Mouse (Mus musculus): Measurements from ENCODE around the gene Exosc7. TPM values are rescaled to one million over a fixed set of nuclear protein-coding genes. Genes with fewer than 3 reads are reported as not detected.

Gene Exosc7
- polyA plus RNA-seq, 1 experiment = 40.4 TPM

- Histone ChIP-seq H3K27me3 (ENCODE audit: control insufficient read depth, insufficient read depth, low read length) (no peaks in the 10 kb centered on the region), H3K4me3 (ENCODE audit: control insufficient read depth, insufficient read depth, low read length) (no peak overlapping the region), H3K4me1 (replicated peaks; ENCODE audit: control insufficient read depth, insufficient read depth, low read length) (no peaks in the 10 kb centered on the region), H3K27ac (ENCODE audit: control insufficient read depth, insufficient read depth, low read length) (no peak overlapping the region), H3K36me3 (ENCODE audit: control insufficient read depth, insufficient read depth, low read length) (peaks cover 36% of the 10 kb centered on the region)
- DNase-seq = no peak
- 97% methylated on average over 6 of the region's 6 CpGs for WGBS
- TF ChIP-seq POLR2A (IDR thresholded peaks at IDR 0.05; ENCODE audit: control insufficient read depth, extremely low read depth, insufficient read depth, low read length, poor library complexity) (no peak), CTCF (IDR thresholded peaks at IDR 0.05; ENCODE audit: borderline replicate concordance, control insufficient read depth, extremely low read depth, insufficient read depth, low read length, poor library complexity) (no peak)
These were observed 14.6 kb downstream of the Exosc7 start for GRCm38 (mm10) chr9:123127663-123128062.

GRCm38 (mm10) chr9:123132994-123133393, 20.0 kb downstream of the Exosc7 start:
- WGBS = 96% methylated on average over 3 of the region's 3 CpGs
- no peaks in the 10 kb centered on the region for H3K4me1 ChIP-seq (replicated peaks; ENCODE audit: control insufficient read depth, insufficient read depth, low read length)
- no peak overlapping the region for H3K27ac ChIP-seq (ENCODE audit: control insufficient read depth, insufficient read depth, low read length)
- DNase-seq = no peak
- H3K27me3 ChIP-seq (ENCODE audit: control insufficient read depth, insufficient read depth, low read length) = no peaks in the 10 kb centered on the region
- TF ChIP-seq CTCF (IDR thresholded peaks at IDR 0.05; ENCODE audit: borderline replicate concordance, control insufficient read depth, extremely low read depth, insufficient read depth, low read length, poor library complexity) (no peak), POLR2A (IDR thresholded peaks at IDR 0.05; ENCODE audit: control insufficient read depth, extremely low read depth, insufficient read depth, low read length, poor library complexity) (no peak)
- peaks cover 55% of the 10 kb centered on the region for H3K36me3 ChIP-seq (ENCODE audit: control insufficient read depth, insufficient read depth, low read length)
- H3K4me3 ChIP-seq (ENCODE audit: control insufficient read depth, insufficient read depth, low read length) = no peak overlapping the region

DNA sequence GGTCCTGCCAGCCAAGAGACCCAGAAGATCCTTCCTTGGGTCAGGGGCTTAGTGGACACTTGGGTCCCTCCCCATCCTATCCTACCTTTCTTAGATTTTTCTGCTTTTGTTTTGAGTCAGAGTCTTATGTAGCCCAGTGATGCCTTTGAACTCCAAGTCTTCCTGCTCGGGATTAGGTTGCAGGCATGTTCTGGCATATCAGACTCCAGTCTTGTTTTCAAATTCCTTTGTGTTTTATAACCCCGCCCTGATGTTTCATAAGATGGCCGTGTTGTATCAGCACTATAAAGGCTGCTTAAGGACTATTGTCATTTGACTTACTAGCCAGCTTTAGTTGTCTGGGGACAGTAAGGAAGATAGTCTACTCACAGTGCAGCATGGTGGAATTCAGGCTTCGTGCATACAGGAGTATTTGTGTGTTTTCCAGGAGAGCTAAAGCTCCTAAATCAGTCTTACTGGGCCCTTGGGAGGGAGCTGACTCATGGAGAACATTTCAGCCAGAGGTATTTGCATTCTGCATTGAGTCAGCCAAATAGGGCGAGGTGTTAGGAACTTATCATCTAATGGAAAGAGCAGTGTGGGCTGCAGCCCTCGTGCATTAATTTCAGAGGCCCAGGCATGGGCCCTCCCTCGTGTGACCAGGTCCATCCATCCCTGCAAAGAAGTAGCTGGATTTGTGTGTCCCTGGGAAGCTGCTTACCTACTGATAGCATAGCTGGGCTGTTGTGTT, 24.1 kb downstream of the Exosc7 start:
- Histone ChIP-seq H3K4me1 (replicated peaks; ENCODE audit: control insufficient read depth, insufficient read depth, low read length) (no peaks in the 10 kb centered on the region), H3K4me3 (ENCODE audit: control insufficient read depth, insufficient read depth, low read length) (no peak overlapping the region), H3K27me3 (ENCODE audit: control insufficient read depth, insufficient read depth, low read length) (no peaks in the 10 kb centered on the region), H3K27ac (ENCODE audit: control insufficient read depth, insufficient read depth, low read length) (no peak overlapping the region), H3K36me3 (ENCODE audit: control insufficient read depth, insufficient read depth, low read length) (peaks cover 29% of the 10 kb centered on the region)
- TF ChIP-seq POLR2A (IDR thresholded peaks at IDR 0.05; ENCODE audit: control insufficient read depth, extremely low read depth, insufficient read depth, low read length, poor library complexity) = no peak
- no peak for TF ChIP-seq CTCF (IDR thresholded peaks at IDR 0.05; ENCODE audit: borderline replicate concordance, control insufficient read depth, extremely low read depth, insufficient read depth, low read length, poor library complexity)
- 94% methylated on average over 7 of the region's 7 CpGs for WGBS
- no peak for DNase-seq

GRCm38 (mm10) chr9:123138891-123139474, 26.0 kb downstream of the Exosc7 start:
- H3K36me3 ChIP-seq (ENCODE audit: control insufficient read depth, insufficient read depth, low read length) = peaks cover 18% of the 10 kb centered on the region
- no peak for TF ChIP-seq POLR2A (IDR thresholded peaks at IDR 0.05; ENCODE audit: control insufficient read depth, extremely low read depth, insufficient read depth, low read length, poor library complexity)
- no peak for TF ChIP-seq CTCF (IDR thresholded peaks at IDR 0.05; ENCODE audit: borderline replicate concordance, control insufficient read depth, extremely low read depth, insufficient read depth, low read length, poor library complexity)

DNA sequence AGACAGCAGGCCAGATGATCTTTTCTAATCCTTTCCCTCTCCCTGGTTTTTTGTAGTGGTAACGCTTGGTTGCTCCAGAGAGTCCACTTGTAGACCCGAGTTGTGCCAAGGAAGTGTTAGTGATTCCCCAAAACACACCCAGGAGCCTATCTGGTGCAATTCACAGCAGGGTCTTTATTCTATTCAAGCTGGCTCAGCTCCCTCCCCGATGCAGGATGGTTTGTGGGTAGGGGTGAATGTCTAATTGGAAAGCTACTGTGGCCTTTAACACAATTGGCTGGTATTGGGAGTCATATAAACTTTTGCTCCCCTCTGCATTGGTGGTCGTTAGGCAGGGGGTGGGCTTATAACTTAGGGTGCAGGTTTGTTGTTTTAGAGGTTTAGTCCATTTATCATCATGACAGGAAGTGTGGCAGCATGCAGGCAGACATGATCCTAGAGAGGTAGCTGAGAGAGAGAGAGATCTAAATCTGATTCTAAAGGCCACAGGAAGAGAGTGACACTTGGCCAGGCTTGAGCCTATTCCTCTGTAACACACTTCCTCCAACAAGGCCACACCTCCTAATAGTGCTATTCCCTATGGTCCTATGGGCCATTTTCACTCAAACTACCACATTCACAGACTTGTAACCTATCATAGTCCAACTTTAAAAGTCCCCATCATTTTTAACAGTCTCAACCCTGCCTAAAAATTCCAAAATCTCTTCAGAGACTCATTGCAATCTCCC, 27.0 kb downstream of the Exosc7 start:
- TF ChIP-seq POLR2A (IDR thresholded peaks at IDR 0.05; ENCODE audit: control insufficient read depth, extremely low read depth, insufficient read depth, low read length, poor library complexity) (no peak), CTCF (IDR thresholded peaks at IDR 0.05; ENCODE audit: borderline replicate concordance, control insufficient read depth, extremely low read depth, insufficient read depth, low read length, poor library complexity) (no peak)
- Histone ChIP-seq H3K4me1 (replicated peaks; ENCODE audit: control insufficient read depth, insufficient read depth, low read length) (no peaks in the 10 kb centered on the region), H3K36me3 (ENCODE audit: control insufficient read depth, insufficient read depth, low read length) (peaks cover 14% of the 10 kb centered on the region), H3K27me3 (ENCODE audit: control insufficient read depth, insufficient read depth, low read length) (no peaks in the 10 kb centered on the region), H3K27ac (ENCODE audit: control insufficient read depth, insufficient read depth, low read length) (no peak overlapping the region), H3K4me3 (ENCODE audit: control insufficient read depth, insufficient read depth, low read length) (no peak overlapping the region)
- DNase-seq = no peak
- 68% methylated on average over 4 of the region's 4 CpGs for WGBS

More at GRCm38 (mm10) chr9:123138891-123139474, 26.0 kb downstream of the Exosc7 start:
- H3K4me1 ChIP-seq (replicated peaks; ENCODE audit: control insufficient read depth, insufficient read depth, low read length) = no peaks in the 10 kb centered on the region
- no peaks in the 10 kb centered on the region for H3K27me3 ChIP-seq (ENCODE audit: control insufficient read depth, insufficient read depth, low read length)
- H3K4me3 ChIP-seq (ENCODE audit: control insufficient read depth, insufficient read depth, low read length) = no peak overlapping the region
- no peak overlapping the region for H3K27ac ChIP-seq (ENCODE audit: control insufficient read depth, insufficient read depth, low read length)
- 78% methylated on average over 5 of the region's 5 CpGs for WGBS
- no peak for DNase-seq

- Histone ChIP-seq H3K4me3 (ENCODE audit: control insufficient read depth, insufficient read depth, low read length) (no peak overlapping the region), H3K36me3 (ENCODE audit: control insufficient read depth, insufficient read depth, low read length) (no peaks in the 10 kb centered on the region), H3K4me1 (replicated peaks; ENCODE audit: control insufficient read depth, insufficient read depth, low read length) (peaks cover 9% of the 10 kb centered on the region), H3K27ac (ENCODE audit: control insufficient read depth, insufficient read depth, low read length) (no peak overlapping the region), H3K27me3 (ENCODE audit: control insufficient read depth, insufficient read depth, low read length) (no peaks in the 10 kb centered on the region)
- no peak for DNase-seq
- 90% methylated on average over 5 of the region's 5 CpGs for WGBS
- TF ChIP-seq POLR2A (IDR thresholded peaks at IDR 0.05; ENCODE audit: control insufficient read depth, extremely low read depth, insufficient read depth, low read length, poor library complexity) (no peak), CTCF (IDR thresholded peaks at IDR 0.05; ENCODE audit: borderline replicate concordance, control insufficient read depth, extremely low read depth, insufficient read depth, low read length, poor library complexity) (no peak)
These were observed 35.4 kb downstream of the Exosc7 start for GRCm38 (mm10) chr9:123148430-123148829.

All from thymus, adult 2 months (tissue).